Mouse (Mus musculus) ES-Bruce4 (cell line): ENCODE measurements around the gene Wfdc12.

Experiments used
- CTCF ChIP-seq: IDR thresholded peaks from one replicate; pipeline ENCODE4 v1.8.1; 2011; ENCODE audit warnings: low read depth, low read length
- EP300 ChIP-seq: IDR thresholded peaks from 2 replicates; pipeline ENCODE4 v1.6.1; 2011; ENCODE audit warnings: low read depth, low read length; ENCODE audit not compliant: insufficient read depth
- POLR2A ChIP-seq: IDR thresholded peaks from one replicate; pipeline ENCODE4 v1.8.1; 2011; ENCODE audit warnings: low read length; ENCODE audit not compliant: insufficient read depth

- no peak for TF ChIP-seq POLR2A
- TF ChIP-seq EP300: no peak
- TF ChIP-seq CTCF: no peak
Observed at GRCm38 (mm10) chr2:164182692-164183255, 7.6 kb downstream of the Wfdc12 start, which contains the start of gene Wfdc5.
